Mouse (Mus musculus): ENCODE measurements around the gene Aff3. TPM values are rescaled to one million over a fixed set of nuclear protein-coding genes. Genes with fewer than 3 reads are reported as not detected.

Gene Aff3
- polyA plus RNA-seq, 1 experiment from 2014 or later, result 15.4 TPM

DNA sequence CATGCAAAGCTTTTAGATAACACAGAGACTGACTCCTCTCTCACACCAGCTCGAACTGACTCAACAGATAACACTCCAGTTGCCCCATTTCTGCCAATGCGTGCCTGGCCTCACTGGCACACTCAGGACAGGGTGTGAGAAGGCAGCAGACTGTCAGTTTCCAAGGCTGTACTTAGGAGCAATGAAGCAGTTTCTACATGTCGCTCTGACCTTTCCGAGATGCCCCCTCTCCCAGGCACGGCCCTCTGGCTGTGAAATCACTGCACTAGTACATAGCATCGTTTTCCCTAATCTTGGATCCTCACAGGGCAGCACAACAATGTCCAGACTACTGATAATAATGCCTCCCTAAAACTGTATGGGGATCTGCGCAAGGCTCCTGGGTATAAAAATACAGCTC is 132.2 kb downstream of the Aff3 start:
- Histone ChIP-seq H3K4me2 (replicated peaks) (no peak overlapping the region), H3K36me3 (peaks cover 14% of the 10 kb centered on the region), H3K4me3 (replicated peaks) (no peak overlapping the region), H3K9me3 (replicated peaks) (no peaks in the 10 kb centered on the region), H3K9ac (no peak overlapping the region), H3K4me1 (0 out of 2 replicates have a peak, but pooled peaks cover 8% of the 10 kb centered on the region), H3K27ac (replicated peaks) (no peak overlapping the region), H3K27me3 (no peaks in the 10 kb centered on the region)
- ATAC-seq (ENCODE audit: insufficient number of reproducible peaks, low FRiP score, low TSS enrichment, low read depth), result no peak
- WGBS, result 89% methylated on average over 7 of the region's 7 CpGs

DNA sequence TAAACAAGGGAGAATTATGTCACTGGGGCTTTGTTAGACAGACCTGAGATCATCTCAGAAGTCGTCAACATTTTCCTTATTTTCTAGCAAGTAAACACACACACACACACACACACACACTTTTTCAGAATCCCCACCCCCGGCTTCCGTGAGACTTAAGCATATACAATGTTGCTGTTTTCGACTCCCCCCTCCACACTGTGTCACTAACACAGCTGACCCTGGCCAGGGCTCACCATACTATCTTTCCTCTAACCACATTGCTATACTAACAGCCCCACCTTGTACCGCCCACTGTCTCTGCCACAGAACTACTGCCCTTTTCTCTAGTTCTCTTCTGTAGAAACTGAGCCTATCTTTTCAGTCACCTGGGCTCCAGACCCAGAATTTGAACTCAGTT is 136.1 kb downstream of the Aff3 start:
- Histone ChIP-seq H3K27ac (replicated peaks) (no peak overlapping the region), H3K4me2 (replicated peaks) (no peak overlapping the region), H3K36me3 (peaks cover 11% of the 10 kb centered on the region), H3K4me3 (replicated peaks) (no peak overlapping the region), H3K9me3 (replicated peaks) (no peaks in the 10 kb centered on the region), H3K9ac (no peak overlapping the region), H3K27me3 (no peaks in the 10 kb centered on the region), H3K4me1 (0 out of 2 replicates have a peak, but pooled peaks cover 8% of the 10 kb centered on the region)
- ATAC-seq (ENCODE audit: insufficient number of reproducible peaks, low FRiP score, low TSS enrichment, low read depth), result peak; percentile 74; the same call in 1 of the 2 replicates
- 80% methylated on average over 5 of the region's 5 CpGs for WGBS

DNA sequence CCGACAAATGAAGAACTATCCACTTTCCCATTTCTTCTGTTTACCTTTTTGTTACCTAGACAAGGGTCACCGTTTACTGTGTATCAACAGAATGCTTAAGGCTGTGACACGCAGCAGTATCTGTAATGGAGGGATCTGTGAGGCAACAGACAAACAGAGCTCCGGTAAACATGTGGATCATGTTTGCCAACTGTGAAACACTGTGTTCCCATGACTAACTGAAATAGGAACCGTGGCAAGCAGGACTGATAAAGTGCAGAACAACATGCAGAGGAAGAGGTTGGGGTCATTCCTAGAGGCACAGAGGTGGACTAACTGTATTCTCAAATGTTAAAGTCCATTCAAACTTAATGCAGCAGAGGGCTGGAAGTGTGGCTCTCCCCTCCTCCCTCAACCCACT is 138.2 kb downstream of the Aff3 start:
- H3K4me2 ChIP-seq (replicated peaks), result no peak overlapping the region
- WGBS, result 66% methylated on average over 5 of the region's 5 CpGs
- no peak for ATAC-seq (ENCODE audit: insufficient number of reproducible peaks, low FRiP score, low TSS enrichment, low read depth)

DNA sequence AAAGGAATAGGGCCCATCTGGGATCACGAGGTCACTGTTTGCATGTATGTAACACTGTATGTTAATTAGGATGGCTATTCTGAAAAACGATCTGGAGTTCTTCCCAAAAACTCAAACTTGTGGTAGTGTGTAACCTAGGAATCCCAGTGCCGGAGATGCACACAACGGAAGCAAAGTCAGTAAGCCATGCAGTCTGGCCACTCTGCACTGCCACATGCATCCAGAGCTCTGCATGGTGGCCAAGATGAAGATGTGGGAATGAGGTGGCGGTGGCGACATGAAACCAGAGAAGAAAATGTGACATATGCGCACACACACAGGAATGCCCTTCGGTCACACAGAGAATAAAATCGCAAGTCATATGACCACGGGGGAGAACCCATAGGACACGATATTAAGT is 143.1 kb downstream of the Aff3 start:
- H3K36me3 ChIP-seq, result peaks cover 22% of the 10 kb centered on the region
- no peaks in the 10 kb centered on the region for H3K4me1 ChIP-seq
- 92% methylated on average over 11 of the region's 11 CpGs for WGBS

More for the DNA sequence above, 138.2 kb downstream of the Aff3 start:
- Histone ChIP-seq H3K27ac (replicated peaks) (no peak overlapping the region), H3K36me3 (peaks cover 16% of the 10 kb centered on the region), H3K4me3 (replicated peaks) (no peak overlapping the region), H3K9me3 (replicated peaks) (no peaks in the 10 kb centered on the region), H3K4me1 (0 out of 2 replicates have a peak, but pooled peaks cover 8% of the 10 kb centered on the region), H3K9ac (no peak overlapping the region), H3K27me3 (no peaks in the 10 kb centered on the region)

DNA sequence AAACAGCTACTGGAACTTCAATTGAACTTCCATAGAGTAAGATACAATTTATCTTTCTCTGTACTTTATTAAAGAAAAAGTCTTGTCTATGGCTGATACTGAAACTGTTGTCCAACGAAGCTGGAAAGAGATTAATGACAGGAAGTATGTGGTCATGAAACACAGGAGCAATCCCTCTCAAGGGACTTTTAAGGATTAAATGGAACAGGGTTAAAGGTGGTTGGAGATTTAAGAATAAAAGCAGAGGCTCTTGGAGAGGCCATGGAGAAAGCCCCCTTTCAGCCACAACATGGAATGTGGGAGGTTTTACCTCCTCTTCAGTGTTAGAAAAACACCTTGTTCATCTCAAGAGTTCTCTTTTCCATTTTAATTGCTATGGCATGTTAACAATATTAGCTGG is 148.5 kb downstream of the Aff3 start:
- peaks cover 3% of the 10 kb centered on the region; the same call in 1 of the 2 replicates for H3K36me3 ChIP-seq
- no peaks in the 10 kb centered on the region for H3K9me3 ChIP-seq (replicated peaks)
- H3K27ac ChIP-seq (replicated peaks), result no peak overlapping the region
- 38% methylated on average over 1 of the region's 1 CpGs for WGBS
- H3K4me1 ChIP-seq, result peaks cover 18% of the 10 kb centered on the region
- no peak overlapping the region for H3K9ac ChIP-seq
- ATAC-seq (ENCODE audit: insufficient number of reproducible peaks, low FRiP score, low TSS enrichment, low read depth), result no peak
- H3K4me2 ChIP-seq (replicated peaks), result no peak overlapping the region
- H3K27me3 ChIP-seq, result no peaks in the 10 kb centered on the region
- no peak overlapping the region for H3K4me3 ChIP-seq (replicated peaks)

More for the DNA sequence above, 143.1 kb downstream of the Aff3 start:
- H3K9ac ChIP-seq, result no peak overlapping the region
- no peaks in the 10 kb centered on the region for H3K27me3 ChIP-seq
- no peak overlapping the region for H3K4me2 ChIP-seq (replicated peaks)
- H3K9me3 ChIP-seq (replicated peaks), result no peaks in the 10 kb centered on the region
- H3K4me3 ChIP-seq (replicated peaks), result no peak overlapping the region
- no peak for ATAC-seq (ENCODE audit: insufficient number of reproducible peaks, low FRiP score, low TSS enrichment, low read depth)
- H3K27ac ChIP-seq (replicated peaks), result no peak overlapping the region

DNA sequence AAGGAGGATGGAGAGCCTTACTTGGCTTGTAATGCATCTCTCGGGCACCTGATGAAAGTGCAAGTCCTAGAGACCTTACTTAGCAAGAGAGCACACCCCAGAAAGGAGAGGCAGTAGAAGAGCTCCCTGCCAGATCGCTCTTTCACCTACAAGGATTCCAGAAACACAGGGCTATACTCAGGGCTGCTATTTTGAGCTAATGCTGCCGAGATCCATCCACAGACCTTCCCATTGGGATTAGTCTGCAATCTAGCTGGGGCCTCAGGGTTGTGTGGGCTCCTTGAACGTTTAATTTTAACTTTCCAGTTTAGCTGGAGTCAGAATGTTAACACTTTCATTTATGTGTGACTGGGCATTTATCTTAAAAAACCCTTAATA is 150.1 kb downstream of the Aff3 start:
- H3K9ac ChIP-seq, result no peak overlapping the region
- H3K9me3 ChIP-seq (replicated peaks), result no peaks in the 10 kb centered on the region
- WGBS, result 70% methylated on average over 4 of the region's 4 CpGs
- no peak for ATAC-seq (ENCODE audit: insufficient number of reproducible peaks, low FRiP score, low TSS enrichment, low read depth)
- H3K36me3 ChIP-seq, result no peaks in the 10 kb centered on the region
- no peak overlapping the region for H3K27ac ChIP-seq (replicated peaks)
- no peak overlapping the region for H3K4me2 ChIP-seq (replicated peaks)
- H3K4me1 ChIP-seq, result peaks cover 21% of the 10 kb centered on the region
- H3K27me3 ChIP-seq, result no peaks in the 10 kb centered on the region
- H3K4me3 ChIP-seq (replicated peaks), result no peak overlapping the region

DNA sequence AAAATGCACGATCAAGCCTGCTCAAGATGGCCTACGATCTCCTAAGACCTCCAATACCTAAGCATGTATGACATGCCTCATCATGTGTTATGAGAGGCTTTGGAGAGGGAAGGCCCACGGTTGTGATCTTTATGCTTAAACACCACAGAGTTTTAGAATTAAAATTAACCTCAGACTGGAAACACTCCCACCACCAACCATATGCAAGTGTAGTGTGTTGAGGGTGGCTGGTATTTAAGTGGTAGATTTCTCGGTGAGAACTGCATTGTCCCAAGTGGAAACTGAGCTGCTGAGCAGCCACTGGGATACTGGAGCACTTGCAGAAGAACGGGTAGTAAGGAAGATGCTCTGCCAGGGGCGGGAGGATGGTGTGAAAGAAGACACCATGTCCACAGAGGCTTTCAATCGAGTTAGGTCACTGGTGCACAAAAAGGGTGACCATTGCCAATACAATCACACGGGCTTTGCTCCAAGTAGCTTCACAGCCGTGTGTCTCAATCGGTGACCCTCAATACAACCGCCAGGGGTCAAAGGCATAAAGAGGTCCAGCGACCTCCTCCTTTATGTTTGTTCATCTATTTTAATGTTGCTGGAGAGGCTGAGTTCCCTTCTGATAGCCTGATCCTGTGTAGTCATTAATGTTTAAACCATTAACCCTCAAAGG is 150.7 kb downstream of the Aff3 start:
- Histone ChIP-seq H3K4me1 (peaks cover 21% of the 10 kb centered on the region), H3K9me3 (replicated peaks) (no peaks in the 10 kb centered on the region), H3K27ac (replicated peaks) (no peak overlapping the region), H3K36me3 (no peaks in the 10 kb centered on the region), H3K27me3 (no peaks in the 10 kb centered on the region), H3K4me3 (replicated peaks) (no peak overlapping the region), H3K4me2 (replicated peaks) (no peak overlapping the region), H3K9ac (no peak overlapping the region)
- 80% methylated on average over 12 of the region's 12 CpGs for WGBS
- no peak for ATAC-seq (ENCODE audit: insufficient number of reproducible peaks, low FRiP score, low TSS enrichment, low read depth)

DNA sequence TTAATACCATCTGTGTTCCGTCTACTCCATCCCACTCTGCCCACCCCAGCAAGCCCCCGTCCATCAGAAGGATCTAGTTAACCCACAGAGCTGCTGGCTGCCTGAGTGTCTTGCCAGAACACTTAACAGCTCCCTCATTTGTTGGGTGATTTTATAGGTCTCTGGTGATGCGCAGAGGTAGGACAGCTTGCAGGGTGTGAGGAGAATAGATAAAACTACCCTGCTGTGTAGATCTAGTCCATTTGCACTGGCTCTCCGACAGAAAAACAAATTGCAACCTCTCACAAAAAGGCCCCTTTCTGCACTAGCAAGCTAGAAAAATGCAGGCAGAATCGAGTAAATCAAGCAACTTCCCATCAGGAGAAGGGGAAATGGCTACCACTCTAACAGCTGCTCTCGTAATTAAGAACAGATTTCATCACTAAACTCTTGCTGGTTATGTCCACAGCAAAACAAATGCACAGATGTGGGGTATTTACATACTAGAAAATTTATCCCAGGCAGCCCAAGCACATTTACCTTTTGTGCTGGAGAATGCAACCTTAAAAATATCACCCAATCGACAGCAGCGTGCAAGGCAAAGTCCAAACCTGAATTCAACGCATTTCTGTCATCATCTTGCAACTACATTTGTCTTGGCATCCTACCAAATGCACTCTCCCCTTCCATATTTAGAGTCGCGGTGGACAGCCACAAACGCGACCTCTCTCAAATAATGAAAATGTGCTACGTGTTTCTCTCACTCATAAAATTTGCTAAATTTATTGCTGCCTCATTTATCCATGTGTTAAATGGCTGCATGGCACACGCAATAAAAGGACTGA is 152.3 kb downstream of the Aff3 start:
- no peaks in the 10 kb centered on the region for H3K36me3 ChIP-seq
- no peak overlapping the region for H3K9ac ChIP-seq
- 28% methylated on average over 15 of the region's 15 CpGs for WGBS
- H3K27me3 ChIP-seq, result no peaks in the 10 kb centered on the region
- no peak overlapping the region; the same call in 1 of the 2 replicates for H3K4me3 ChIP-seq (replicated peaks)
- H3K4me1 ChIP-seq, result peaks cover 24% of the 10 kb centered on the region
- no peaks in the 10 kb centered on the region for H3K9me3 ChIP-seq (replicated peaks)
- peak overlapping the region; percentile 82 for H3K27ac ChIP-seq (replicated peaks)
- H3K4me2 ChIP-seq (replicated peaks), result peak overlapping the region; percentile 27
- peak; percentile 69 for ATAC-seq (ENCODE audit: insufficient number of reproducible peaks, low FRiP score, low TSS enrichment, low read depth)

DNA sequence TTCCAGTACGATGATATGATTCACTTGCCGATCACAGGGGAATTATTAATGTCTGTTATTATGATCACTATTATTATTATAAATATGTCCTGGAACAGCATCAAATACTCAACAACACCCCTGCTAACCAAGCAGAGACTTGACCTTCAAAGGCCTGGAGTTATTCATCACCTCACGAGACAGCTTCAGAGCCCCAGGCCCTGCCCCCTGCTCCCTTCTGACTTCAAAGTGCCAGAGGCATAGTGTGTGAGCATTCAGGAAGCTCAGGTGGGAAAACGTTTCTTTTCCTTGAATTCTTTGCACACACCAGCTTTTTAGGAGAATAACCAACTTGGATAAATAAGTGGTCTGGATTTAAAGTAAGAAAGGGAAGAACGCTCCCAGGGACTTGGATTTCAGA is 153.7 kb downstream of the Aff3 start:
- ATAC-seq (ENCODE audit: insufficient number of reproducible peaks, low FRiP score, low TSS enrichment, low read depth), result no peak
- Histone ChIP-seq H3K27ac (replicated peaks) (peak overlapping the region; percentile 29; the same call in 1 of the 2 replicates), H3K36me3 (no peaks in the 10 kb centered on the region), H3K4me3 (replicated peaks) (no peak overlapping the region), H3K4me1 (peaks cover 24% of the 10 kb centered on the region), H3K9ac (no peak overlapping the region), H3K4me2 (replicated peaks) (no peak overlapping the region), H3K9me3 (replicated peaks) (no peaks in the 10 kb centered on the region), H3K27me3 (no peaks in the 10 kb centered on the region)
- 51% methylated on average over 5 of the region's 5 CpGs for whole genome bisulfite sequencing

DNA sequence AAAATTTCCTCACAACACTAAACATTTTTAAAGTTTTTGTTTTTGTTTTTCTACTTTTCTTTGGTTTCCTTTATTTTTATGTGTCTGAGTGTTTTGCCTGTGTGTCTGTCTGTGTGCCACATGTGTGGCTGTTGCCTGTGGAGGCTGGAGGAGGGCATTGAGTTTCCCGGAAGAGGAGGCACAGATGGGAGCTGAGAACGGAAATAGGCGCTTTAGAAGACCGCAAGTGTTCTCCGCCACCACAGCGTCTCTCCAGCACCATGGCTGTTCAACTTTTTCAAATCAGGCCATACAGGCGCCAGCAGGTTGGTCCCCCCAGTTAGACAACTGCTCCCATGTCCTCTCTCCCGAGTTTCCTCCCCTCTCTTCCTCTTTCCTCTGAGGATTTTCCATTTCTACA is 155.5 kb downstream of the Aff3 start:
- Histone ChIP-seq H3K9ac (no peak overlapping the region), H3K4me1 (peaks cover 24% of the 10 kb centered on the region), H3K4me2 (replicated peaks) (no peak overlapping the region), H3K27me3 (no peaks in the 10 kb centered on the region), H3K27ac (replicated peaks) (no peak overlapping the region), H3K36me3 (no peaks in the 10 kb centered on the region), H3K4me3 (replicated peaks) (no peak overlapping the region), H3K9me3 (replicated peaks) (no peaks in the 10 kb centered on the region)
- no peak for ATAC-seq (ENCODE audit: insufficient number of reproducible peaks, low FRiP score, low TSS enrichment, low read depth)
- WGBS, result 52% methylated on average over 8 of the region's 8 CpGs

DNA sequence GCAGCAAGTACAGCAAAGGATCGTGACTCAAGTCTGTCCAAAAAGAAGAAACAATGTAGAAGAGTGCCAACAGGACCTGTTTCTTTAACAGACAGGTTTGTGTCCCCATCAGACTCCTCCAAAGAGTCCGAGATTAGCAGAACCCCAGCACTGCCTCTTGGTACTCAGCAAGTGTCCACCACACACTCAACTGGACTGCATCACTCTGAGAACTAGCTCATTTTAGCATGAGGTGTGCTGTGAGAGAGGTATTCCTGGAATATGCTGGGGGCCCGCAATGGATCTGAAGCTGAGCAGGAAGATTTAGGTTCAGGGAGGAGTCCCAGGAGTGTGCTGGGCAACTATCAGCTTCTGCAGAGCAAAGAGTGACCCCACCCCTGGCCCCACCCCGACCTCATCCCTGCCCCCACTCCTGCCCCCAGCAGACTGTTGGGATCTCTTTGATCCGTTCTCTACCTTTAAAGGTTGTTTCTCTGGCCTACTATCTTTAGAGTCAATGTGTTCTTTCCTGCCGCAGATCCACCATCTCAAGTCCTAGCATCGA is 157.0 kb downstream of the Aff3 start:
- H3K4me2 ChIP-seq (replicated peaks), result no peak overlapping the region
- no peak overlapping the region for H3K9ac ChIP-seq
- H3K27me3 ChIP-seq, result no peaks in the 10 kb centered on the region
- no peaks in the 10 kb centered on the region for H3K36me3 ChIP-seq
- no peak overlapping the region for H3K27ac ChIP-seq (replicated peaks)
- no peak for ATAC-seq (ENCODE audit: insufficient number of reproducible peaks, low FRiP score, low TSS enrichment, low read depth)
- WGBS, result 82% methylated on average over 7 of the region's 7 CpGs
- H3K9me3 ChIP-seq (replicated peaks), result no peaks in the 10 kb centered on the region
- peaks cover 22% of the 10 kb centered on the region for H3K4me1 ChIP-seq
- H3K4me3 ChIP-seq (replicated peaks), result no peak overlapping the region
